Mouse (Mus musculus) heart, embryonic 14.5 days (tissue): ENCODE measurements around the gene Bicc1. TPM values are rescaled to one million over a fixed set of nuclear protein-coding genes. Genes with fewer than 3 reads are reported as not detected.

ENCODE experiments used
- ATAC-seq: fragments of 200-750 bp; cut with Nextera tagmentation; 2 replicates; pipeline ENCODE4 v1.8.0; 2017; ENCODE audit warnings: low read depth, moderate TSS enrichment; ENCODE audit not compliant: insufficient number of reproducible peaks, insufficient read depth, low FRiP score
- H3K27ac ChIP-seq, 2 experiments: fragments of 200-500 bp in 1 of 2; fragments of 300-500 bp in 1 of 2; sonication (generic) in 1 of 2; replicated peaks in 1 of 2; 2 replicates each; pipeline ENCODE4 v1.5.1; 2012 to 2014; ENCODE audit warnings: low read depth in 2 of 2, low read length in 2 of 2, control low read depth in 1 of 2, mild to moderate bottlenecking in 1 of 2, mixed read lengths in 1 of 2; ENCODE audit not compliant: control insufficient read depth in 1 of 2, insufficient read depth in 1 of 2
- H3K27me3 ChIP-seq: fragments of 300-500 bp; sonication (generic); 2 replicates; pipeline ENCODE4 v1.6.1; 2014; ENCODE audit warnings: mild to moderate bottlenecking, low read length, control low read depth; ENCODE audit not compliant: control insufficient read depth, insufficient read depth
- H3K36me3 ChIP-seq: fragments of 300-500 bp; sonication (generic); 2 replicates; pipeline ENCODE4 v1.6.1; 2014; ENCODE audit warnings: mild to moderate bottlenecking, control low read depth, low read length, mixed read lengths; ENCODE audit not compliant: control insufficient read depth, insufficient read depth
- H3K4me1 ChIP-seq, 2 experiments: fragments of 200-500 bp in 1 of 2; fragments of 300-500 bp in 1 of 2; sonication (generic) in 1 of 2; 2 replicates each; pipeline ENCODE4 v1.6.1; 2012 to 2014; ENCODE audit warnings: low read length in 2 of 2, control low read depth in 1 of 2, mixed read lengths in 1 of 2; ENCODE audit not compliant: control insufficient read depth in 2 of 2, insufficient read depth in 2 of 2
- H3K4me2 ChIP-seq: fragments of 300-500 bp; sonication (generic); 2 replicates; pipeline ENCODE4 v1.6.1; 2014; ENCODE audit warnings: mild to moderate bottlenecking, low read length
- H3K4me3 ChIP-seq, 2 experiments: fragments of 200-500 bp in 1 of 2; fragments of 300-500 bp in 1 of 2; sonication (generic) in 1 of 2; 2 replicates each; pipeline ENCODE4 v1.5.1; 2012 to 2014; ENCODE audit warnings: low read length in 2 of 2, mild to moderate bottlenecking in 2 of 2, control low read depth in 1 of 2, low read depth in 1 of 2, moderate library complexity in 1 of 2; ENCODE audit not compliant: control insufficient read depth in 1 of 2, insufficient read depth in 1 of 2
- H3K9ac ChIP-seq: fragments of 300-500 bp; sonication (generic); 2 replicates; pipeline ENCODE4 v1.6.1; 2014; ENCODE audit warnings: mild to moderate bottlenecking, low read length
- H3K9me3 ChIP-seq: fragments of 300-500 bp; sonication (generic); 2 replicates; pipeline ENCODE4 v1.6.1; 2016; ENCODE audit warnings: low read length, control low read depth; ENCODE audit not compliant: control insufficient read depth
- WGBS: fragments of 180-500 bp; shearing (Covaris S2); extraction: QIAGEN DNeasy Blood & Tissue Kit; methylation state at CpG from one replicate; pipeline ENCODE4 v1.1.7; 2014; 5-methylcytosine and 5-hydroxymethylcytosine counted together
- polyA plus RNA-seq: library from polyadenylated mRNA; unstranded; fragments of >200 nt; fragmentation: Nextera tagmentation; extraction: Ambion mirVana; gene quantifications from 2 replicates; pipeline ENCODE4 v1.2.1, GENCODE M21; 2014

Gene Bicc1
- polyA plus RNA-seq, result 24.7 and 25.9 TPM in 2 replicates

DNA sequence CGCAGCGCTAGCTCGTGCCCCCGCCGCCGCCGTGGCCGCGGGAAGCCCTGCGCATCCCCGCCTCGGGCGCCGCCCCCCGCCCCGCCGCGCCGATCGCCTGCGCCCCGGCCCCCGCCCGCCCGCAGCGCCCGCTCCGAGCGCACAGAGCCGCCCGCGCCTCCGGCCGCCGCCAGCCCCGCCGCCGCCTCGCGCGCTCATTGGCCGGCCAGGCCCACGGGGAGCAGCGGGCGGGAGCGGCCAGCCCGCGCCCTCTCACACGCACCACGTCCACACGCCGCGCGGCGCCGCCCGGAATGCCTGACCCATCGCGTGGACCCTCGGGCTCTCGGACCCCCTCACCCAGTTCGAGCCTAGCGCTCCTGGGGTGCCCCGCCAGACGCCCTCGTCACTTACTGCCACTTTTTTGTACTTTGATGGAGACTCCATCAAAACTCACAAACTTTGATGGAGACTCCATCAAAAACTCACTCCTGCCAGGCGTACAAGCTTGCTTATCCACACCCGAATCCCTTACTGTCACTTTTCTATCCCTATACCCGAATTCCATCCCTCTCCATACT is at the start of gene Bicc1:
TSS of gene Bicc1 (minus strand) at position 25 of the 560 bp plus-strand sequence.
- Histone ChIP-seq H3K4me3 (peak within 1 kb of the TSS; percentile 79 to 86), H3K27me3 (0 out of 2 replicates have a peak, but pooled peaks cover 4% of the 10 kb centered on the region), H3K27ac (peak within 1 kb of the TSS; percentile 70 to 75), H3K36me3 (no peaks in the 10 kb centered on the region), H3K4me2 (peak within 1 kb of the TSS; percentile 93), H3K4me1 (no peaks in the 10 kb centered on the region; a peak in 1 of 4 replicates), H3K9me3 (no peaks in the 10 kb centered on the region), H3K9ac (peak within 1 kb of the TSS; percentile 88)
- ATAC-seq, result peak; percentile 77
- 2% methylated on average over 50 of the region's 69 CpGs for WGBS

GRCm38 (mm10) chr10:71201512-71201911 is 42.0 kb upstream of the Bicc1 start:
- Histone ChIP-seq H3K27ac (no peak overlapping the region), H3K27me3 (no peaks in the 10 kb centered on the region), H3K36me3 (no peaks in the 10 kb centered on the region), H3K9ac (no peak overlapping the region), H3K9me3 (no peaks in the 10 kb centered on the region), H3K4me2 (no peak overlapping the region), H3K4me1 (peaks cover 0 to 4% of the 10 kb centered on the region in 2 experiments; a peak in 1 of 4 replicates), H3K4me3 (no peak overlapping the region)
- 86% methylated on average over 2 of the region's 2 CpGs for WGBS
- ATAC-seq, result no peak

DNA sequence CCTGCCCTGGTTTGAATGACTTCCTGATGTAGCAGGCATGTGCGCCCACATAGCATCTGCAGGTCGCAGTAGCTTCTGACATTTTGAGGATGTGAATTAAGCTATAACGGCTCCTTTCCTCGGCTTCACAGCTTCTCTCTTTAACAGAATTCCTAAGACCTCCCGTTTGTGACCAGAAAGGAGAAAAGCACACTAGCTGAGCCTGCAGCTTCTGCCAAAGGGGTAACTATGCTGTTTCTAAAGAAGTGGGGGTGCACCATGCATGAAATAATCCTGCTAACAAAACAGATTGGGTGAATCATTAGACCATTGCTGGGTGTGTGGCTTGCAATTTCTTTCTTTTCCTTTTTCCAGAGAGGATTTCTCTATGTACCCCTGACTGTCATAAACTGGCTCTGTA is 41.5 kb upstream of the Bicc1 start:
- H3K36me3 ChIP-seq, result no peaks in the 10 kb centered on the region
- ATAC-seq, result no peak
- WGBS, result 61% methylated on average over 5 of the region's 5 CpGs
- H3K27ac ChIP-seq, result no peak overlapping the region
- H3K4me3 ChIP-seq, result no peak overlapping the region
- no peak overlapping the region for H3K9ac ChIP-seq
- no peaks in the 10 kb centered on the region for H3K9me3 ChIP-seq
- peaks cover 0 to 4% of the 10 kb centered on the region in 2 experiments; a peak in 1 of 4 replicates for H3K4me1 ChIP-seq
- H3K27me3 ChIP-seq, result no peaks in the 10 kb centered on the region
- H3K4me2 ChIP-seq, result no peak overlapping the region

DNA sequence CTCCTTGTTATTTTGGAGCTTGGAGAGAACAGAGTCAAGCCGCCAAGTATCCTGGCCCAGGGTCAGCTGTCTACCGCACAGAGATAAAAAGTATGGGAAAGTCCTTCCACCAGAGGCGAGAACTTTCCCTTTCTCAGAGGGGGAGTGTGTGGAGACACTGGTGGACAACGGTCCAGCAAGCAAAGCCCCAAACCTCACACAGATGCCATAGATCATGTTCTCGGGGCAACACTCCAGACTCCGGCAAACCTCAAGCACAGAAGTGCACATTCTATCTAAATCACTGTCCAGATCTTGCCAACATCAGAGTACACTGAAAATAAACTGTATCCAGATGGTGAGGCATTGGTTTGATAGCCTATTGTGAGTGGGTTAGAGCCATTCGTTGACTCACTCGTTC is 39.2 kb upstream of the Bicc1 start:
- no peaks in the 10 kb centered on the region for H3K9me3 ChIP-seq
- H3K4me3 ChIP-seq, result no peak overlapping the region
- H3K36me3 ChIP-seq, result no peaks in the 10 kb centered on the region
- H3K27me3 ChIP-seq, result no peaks in the 10 kb centered on the region
- peaks cover 4 to 14% of the 10 kb centered on the region in 2 experiments; a peak in 3 of 4 replicates for H3K4me1 ChIP-seq
- peak overlapping the region in 1 of 2 experiments; percentile 45; a peak in 1 of 4 replicates for H3K27ac ChIP-seq
- ATAC-seq, result no peak
- H3K4me2 ChIP-seq, result no peak overlapping the region
- no peak overlapping the region for H3K9ac ChIP-seq
- WGBS, result 72% methylated on average over 8 of the region's 8 CpGs

DNA sequence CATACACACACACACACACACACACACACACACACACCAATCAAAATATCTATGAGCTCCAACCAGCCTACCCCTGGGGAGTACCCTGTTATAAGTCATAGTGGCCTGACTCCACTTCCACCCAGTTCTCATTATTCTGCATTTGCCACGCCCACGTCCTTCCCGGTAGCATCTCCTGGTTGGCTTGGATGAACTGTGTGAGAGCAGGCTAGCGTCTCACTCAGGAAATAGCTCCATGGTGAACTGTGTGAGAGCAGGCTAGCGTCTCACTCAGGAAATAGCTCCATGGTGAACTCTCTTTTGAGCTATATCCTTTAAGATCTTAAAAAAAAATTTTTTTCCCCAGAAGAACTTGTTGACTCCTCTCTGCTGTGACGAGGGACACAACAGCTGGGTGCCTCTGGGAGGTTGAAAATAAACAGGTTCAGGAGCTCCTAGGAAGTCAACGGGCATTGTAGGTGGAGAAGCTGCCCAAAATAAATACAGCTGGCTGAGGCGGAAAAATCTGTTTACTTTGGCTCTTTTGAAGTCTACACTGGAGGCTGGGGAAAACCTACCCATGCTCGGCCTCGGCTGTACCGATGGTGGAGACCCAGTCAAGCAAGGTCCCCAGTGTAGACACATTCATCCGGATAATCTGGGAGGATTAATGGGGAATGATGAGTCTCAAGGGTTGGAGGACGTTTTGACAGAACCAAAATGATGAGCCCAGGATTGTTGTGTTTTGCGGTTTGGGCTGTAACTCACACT is 37.7 kb upstream of the Bicc1 start:
- no peak overlapping the region for H3K4me2 ChIP-seq
- 51% methylated on average over 14 of the region's 14 CpGs for WGBS
- no peak for ATAC-seq

DNA sequence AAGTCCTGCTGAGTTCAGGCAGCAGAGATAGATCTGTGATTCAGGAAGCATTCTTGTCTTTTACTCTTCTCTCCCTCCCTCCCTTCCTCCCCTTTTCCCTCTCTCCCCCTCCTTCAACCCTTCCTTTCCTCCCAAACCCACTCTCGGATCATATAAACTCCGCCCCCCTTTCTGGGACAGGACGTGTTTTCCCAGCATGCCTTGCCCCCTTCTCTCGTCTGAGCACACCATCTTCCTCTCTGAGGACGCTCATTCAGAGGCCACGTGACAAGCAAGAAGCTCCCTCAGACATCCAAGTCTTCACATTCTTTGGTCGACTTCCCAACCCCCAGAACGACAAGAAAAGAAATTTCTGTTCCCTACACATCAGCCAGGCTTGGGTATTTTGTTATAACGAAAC is 36.0 kb upstream of the Bicc1 start:
- no peaks in the 10 kb centered on the region for H3K27me3 ChIP-seq
- H3K4me2 ChIP-seq, result peak overlapping the region; percentile 31; the same call in 1 of the 2 replicates
- no peak for ATAC-seq
- H3K4me1 ChIP-seq, result peaks cover 10 to 20% of the 10 kb centered on the region in 2 experiments
- H3K9me3 ChIP-seq, result no peaks in the 10 kb centered on the region
- no peak overlapping the region for H3K9ac ChIP-seq
- H3K27ac ChIP-seq, result peak overlapping the region in 1 of 2 experiments; percentile 47; a peak in 1 of 4 replicates
- WGBS, result 46% methylated on average over 9 of the region's 9 CpGs
- H3K4me3 ChIP-seq, result no peak overlapping the region
- no peaks in the 10 kb centered on the region for H3K36me3 ChIP-seq

More for the DNA sequence above, 37.7 kb upstream of the Bicc1 start:
- Histone ChIP-seq H3K9ac (no peak overlapping the region), H3K9me3 (no peaks in the 10 kb centered on the region), H3K36me3 (no peaks in the 10 kb centered on the region), H3K27ac (peak overlapping the region in 1 of 2 experiments; percentile 47; a peak in 1 of 4 replicates), H3K4me1 (peaks cover 10 to 20% of the 10 kb centered on the region in 2 experiments), H3K27me3 (no peaks in the 10 kb centered on the region), H3K4me3 (no peak overlapping the region)

GRCm38 (mm10) chr10:71194713-71195112 is 35.2 kb upstream of the Bicc1 start:
- Histone ChIP-seq H3K4me1 (peaks cover 10 to 20% of the 10 kb centered on the region in 2 experiments), H3K9me3 (no peaks in the 10 kb centered on the region), H3K9ac (no peak overlapping the region), H3K27ac (peak overlapping the region; percentile 25 to 47; a peak in 2 of 4 replicates), H3K4me2 (no peak overlapping the region), H3K4me3 (no peak overlapping the region), H3K36me3 (no peaks in the 10 kb centered on the region), H3K27me3 (no peaks in the 10 kb centered on the region)
- ATAC-seq, result no peak
- WGBS, result 79% methylated on average over 7 of the region's 7 CpGs
